Mouse (Mus musculus) regulatory T cell (primary cell): ENCODE results near the gene Stk11ip.

Experiments
- in situ Hi-C: fragments of 300-600 bp; cut with MboI, MseI; formaldehyde crosslinking; loops from one replicate; pipeline ENCODE4 v1.15.1; 2025; ENCODE audit warnings: high pct_unique_total_duplicates

The Stk11ip gene

GRCm38 (mm10) chr1:75561221-75561897 is 40.0 kb downstream of the Stk11ip start:
- in situ Hi-C loops: no loop called here

GRCm38 (mm10) chr1:75561898-75562238 is 40.5 kb downstream of the Stk11ip start:
- in situ Hi-C loops: no loop called here

- in situ Hi-C loops: no loop called here
Observed at GRCm38 (mm10) chr1:75564102-75564501, 42.8 kb downstream of the Stk11ip start.

- in situ Hi-C loops: no loop called here
Observed at GRCm38 (mm10) chr1:75564916-75565315, 43.6 kb downstream of the Stk11ip start.

GRCm38 (mm10) chr1:75565616-75566015 is 44.3 kb downstream of the Stk11ip start:
- in situ Hi-C loops: no loop called here

- in situ Hi-C loops: no loop called here
Observed at GRCm38 (mm10) chr1:75570403-75570802, 49.1 kb downstream of the Stk11ip start.

- in situ Hi-C loops: no loop called here
Observed at GRCm38 (mm10) chr1:75572776-75573175, 51.4 kb downstream of the Stk11ip start.

GRCm38 (mm10) chr1:75573715-75574114 is 52.4 kb downstream of the Stk11ip start:
- in situ Hi-C loops: no loop called here

GRCm38 (mm10) chr1:75574476-75575310 is 53.4 kb downstream of the Stk11ip start:
- in situ Hi-C loops: no loop called here

GRCm38 (mm10) chr1:75581936-75582624 is 60.8 kb downstream of the Stk11ip start:
- in situ Hi-C loops: no loop called here

- in situ Hi-C loops: no loop called here
Observed at GRCm38 (mm10) chr1:75582625-75582956, 61.3 kb downstream of the Stk11ip start.

- in situ Hi-C loops: no loop called here
Observed at GRCm38 (mm10) chr1:75583034-75583433, 61.7 kb downstream of the Stk11ip start.

GRCm38 (mm10) chr1:75586791-75587190 is 65.5 kb downstream of the Stk11ip start:
- in situ Hi-C loops: no loop called here
